Mouse (Mus musculus): ENCODE measurements around the gene Alkbh7. TPM values are rescaled to one million over a fixed set of nuclear protein-coding genes. Genes with fewer than 3 reads are reported as not detected.

The Alkbh7 gene
- total and polyA plus RNA-seq, 3 experiments, result 58.3 to 186 (median 81.0) TPM

DNA sequence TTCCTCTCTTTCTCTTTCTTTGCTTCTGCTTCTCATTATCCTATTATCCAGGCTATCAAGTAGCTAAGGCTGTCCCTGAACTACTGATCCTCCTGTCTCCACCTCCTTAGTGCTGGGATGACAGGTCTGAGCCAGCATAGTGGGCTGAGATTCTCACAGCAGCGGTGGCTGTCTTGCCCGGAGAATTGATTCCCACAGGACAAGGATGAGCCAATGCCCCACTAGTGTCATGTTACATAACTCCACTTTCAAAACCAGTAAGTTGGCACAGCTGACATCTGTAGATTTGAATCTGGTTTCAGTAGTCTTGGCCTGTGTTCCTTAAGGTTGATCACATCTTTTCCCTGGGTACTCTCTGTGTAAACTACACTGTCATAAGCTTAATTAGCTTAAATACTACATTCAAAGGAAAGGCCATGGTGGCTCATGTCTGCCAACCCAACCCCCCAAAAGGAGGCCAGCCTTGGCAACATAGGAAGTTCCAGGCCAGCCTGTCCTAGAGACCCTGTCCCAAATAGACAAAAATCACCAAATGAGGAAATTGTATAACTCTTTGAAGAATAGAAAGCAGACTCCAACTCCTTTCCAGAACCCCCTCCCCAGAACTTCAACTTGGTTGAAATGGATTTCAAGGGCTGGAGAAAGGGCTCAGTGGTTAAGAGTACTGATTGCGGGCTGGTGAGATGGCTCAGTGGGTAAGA lies 10.9 kb upstream of the Alkbh7 start:
- no peak for DNase-seq

DNA sequence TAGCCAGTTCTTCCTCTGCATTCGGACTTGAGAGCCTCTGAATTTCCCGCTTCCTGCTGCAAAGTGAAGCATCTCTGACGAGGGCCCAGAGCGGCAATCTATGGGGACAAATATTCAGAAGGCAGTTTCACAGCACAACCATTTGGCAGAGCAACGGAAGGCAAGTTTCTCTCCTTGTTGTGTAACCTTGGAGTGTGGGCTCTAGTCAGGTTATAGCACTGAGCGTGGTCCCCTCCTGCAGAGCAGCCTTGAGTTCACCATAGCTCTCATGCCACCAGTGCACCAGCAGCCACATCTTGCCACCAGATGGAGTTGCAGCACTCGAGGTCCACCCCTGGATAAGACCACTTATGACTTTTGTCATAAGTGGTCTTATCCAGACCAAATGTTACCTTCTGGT lies 8.7 kb upstream of the Alkbh7 start:
- DNase-seq, result no peak

- no peak for DNase-seq
These were observed 8.2 kb upstream of the Alkbh7 start for GRCm38 (mm10) chr17:56988921-56989430.

DNA sequence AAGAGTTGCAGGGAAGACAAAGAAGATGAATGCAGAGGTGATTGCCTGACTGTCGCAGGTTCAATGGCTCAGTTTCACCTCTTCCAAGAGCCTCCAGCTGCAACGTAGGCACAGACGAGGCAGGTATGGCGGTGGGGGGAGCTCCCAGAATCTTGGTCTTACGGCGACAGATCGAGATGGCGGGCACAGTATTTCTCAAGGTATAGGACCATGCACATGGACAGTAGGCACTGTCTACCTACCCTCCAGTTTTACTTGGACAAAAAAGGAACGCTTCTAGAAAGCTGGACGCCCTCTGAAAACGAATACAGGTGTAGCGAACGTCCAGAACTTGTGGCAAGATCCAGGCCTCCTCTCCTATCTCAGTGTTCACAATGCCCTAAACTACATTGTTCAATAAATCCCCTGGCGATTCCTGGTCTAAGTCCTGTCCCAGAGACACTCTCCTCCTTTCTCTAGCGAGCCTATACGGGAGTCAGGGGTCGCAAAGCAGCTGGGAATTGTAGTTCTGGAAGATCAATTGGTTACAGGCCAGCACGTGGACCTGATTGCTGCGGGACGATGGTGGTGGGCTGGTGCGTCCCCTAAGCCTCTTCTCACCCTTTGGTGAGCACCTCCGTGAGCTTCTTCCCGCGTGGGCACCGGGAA lies 7.5 kb upstream of the Alkbh7 start:
- DNase-seq, result no peak

DNA sequence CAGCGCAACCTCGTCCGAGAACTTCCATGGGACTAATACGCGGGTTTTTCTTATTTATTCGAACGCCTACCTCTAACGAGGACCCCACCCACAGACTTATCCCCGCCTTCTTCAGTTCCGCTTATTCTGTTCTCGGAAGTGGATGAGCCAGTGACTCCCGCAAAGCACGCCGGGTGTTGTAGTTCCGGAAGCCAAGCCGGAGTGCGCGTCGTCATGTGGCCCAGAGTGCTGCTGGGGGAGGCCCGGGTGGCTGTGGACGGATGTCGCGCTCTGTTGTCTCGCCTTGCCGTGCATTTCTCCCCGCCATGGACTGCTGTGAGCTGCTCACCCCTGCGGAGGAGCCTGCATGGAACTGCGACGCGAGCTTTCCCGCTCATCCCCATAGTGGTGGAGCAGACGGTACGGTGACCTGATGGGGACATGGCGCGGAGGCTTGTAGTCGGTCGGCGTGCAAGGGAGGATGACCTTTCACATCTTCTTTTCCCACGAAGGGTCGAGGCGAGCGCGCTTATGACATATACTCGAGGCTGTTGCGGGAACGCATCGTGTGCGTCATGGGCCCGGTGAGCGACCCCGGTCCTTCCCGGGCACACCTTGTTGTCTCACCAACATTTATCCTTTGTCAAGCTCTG lies 6.9 kb upstream of the Alkbh7 start, which contains the start of gene Clpp:
TSS of gene Clpp (plus strand) at position 191 of the 632 bp plus-strand sequence.
- peak; percentile 97 for DNase-seq

- DNase-seq, result no peak
These were observed 6.2 kb upstream of the Alkbh7 start for GRCm38 (mm10) chr17:56990966-56991365.

- DNase-seq, result peak; percentile 65
These were observed 2.1 kb upstream of the Alkbh7 start for GRCm38 (mm10) chr17:56995046-56995445.

- DNase-seq, result peak; percentile 66
These were observed 633 bp upstream of the Alkbh7 start for GRCm38 (mm10) chr17:56996506-56996905.

- DNase-seq, result peak; percentile 77
These were observed 2.3 kb downstream of the Alkbh7 start for GRCm38 (mm10) chr17:56999414-56999813.

DNA sequence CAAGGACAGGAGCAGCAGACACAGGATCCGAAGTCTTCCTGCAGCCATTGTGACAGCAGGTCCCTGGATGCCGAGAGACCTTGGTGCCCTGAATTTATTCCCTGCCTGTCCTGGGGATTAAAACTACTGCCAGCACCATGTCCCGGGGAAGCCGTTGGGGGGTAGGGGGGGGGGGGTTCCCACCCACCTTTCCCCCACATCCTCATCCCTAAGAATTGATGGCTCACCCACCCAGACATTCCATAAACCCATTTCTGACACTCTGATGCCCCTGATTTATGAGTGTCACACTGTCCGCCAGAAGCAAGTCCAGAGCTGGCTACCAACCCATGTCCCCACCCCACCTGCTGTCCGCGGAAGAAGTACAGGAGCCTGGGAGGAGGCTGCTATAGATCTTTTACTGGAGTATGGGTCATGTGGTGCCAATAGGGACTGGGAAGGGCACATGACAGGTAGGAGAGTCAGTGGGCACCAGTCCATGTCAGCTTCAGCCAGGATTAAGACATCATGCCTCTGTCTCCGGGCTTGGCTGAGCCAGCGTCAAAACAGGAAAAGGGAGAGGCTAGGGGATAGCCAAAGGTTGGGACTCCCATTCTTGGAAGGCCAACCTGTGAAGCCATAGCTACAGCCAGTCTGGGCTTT lies 3.0 kb downstream of the Alkbh7 start, which contains the start of gene Pspn:
TSS of gene Pspn (minus strand) at position 51 of the 642 bp plus-strand sequence.
- DNase-seq, result peak; percentile 48

- no peak for DNase-seq
These were observed 4.1 kb downstream of the Alkbh7 start for GRCm38 (mm10) chr17:57001228-57001627.

DNA sequence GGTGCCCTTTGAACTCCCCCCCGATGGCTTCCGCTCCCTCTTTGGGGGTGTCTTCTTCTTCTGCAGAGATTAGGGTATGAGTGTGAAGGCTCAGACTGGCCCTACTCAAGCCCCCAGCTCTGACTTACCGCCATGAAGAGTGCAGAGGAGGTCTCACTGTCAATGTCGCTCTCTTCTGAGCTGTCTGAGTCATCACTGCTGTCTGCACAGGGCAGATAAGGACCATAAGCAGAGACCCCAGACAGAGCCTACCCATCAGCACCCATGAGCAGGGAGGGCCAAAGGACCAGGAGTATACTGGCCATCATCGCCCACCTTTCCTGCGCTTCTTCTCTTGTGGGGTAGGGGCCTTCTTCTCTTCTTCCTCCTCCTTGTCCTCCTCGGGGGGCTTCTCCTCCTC lies 6.9 kb downstream of the Alkbh7 start:
- no peak for DNase-seq

DNA sequence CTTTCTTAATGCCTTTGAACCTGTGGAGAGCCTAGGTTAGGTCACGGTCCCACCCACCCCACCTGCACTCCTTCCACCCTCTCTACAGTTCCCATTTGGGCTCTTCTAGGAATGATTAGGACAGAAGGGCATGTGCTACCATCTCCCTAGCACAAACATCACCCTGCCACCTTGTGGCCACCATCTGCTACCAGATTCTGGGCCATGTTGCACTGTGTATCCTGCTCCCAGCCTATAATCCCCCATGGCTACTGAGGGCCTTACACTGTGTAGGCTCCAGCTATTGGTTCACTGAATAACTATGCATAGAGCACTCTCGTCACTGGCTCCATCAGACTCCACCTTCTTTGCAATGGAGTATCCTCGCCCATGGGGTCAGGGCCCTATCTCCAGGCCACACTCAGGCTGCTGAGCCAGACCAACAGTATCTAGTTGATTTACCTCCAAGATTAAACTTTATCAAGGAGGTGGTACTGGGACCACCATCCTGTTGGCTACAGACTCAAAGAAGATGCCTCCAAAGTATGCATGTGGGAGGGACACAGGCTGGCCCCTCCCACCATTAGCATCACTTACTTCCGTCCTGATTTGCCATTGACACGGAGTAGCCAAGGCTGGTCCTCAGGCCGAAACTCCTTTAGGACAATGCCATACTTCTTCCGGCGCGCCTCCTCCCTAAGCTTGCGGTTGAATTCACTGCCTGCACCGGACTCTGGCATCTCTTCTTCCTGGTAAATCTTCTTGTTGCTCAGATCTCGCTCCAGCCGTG lies 10.2 kb downstream of the Alkbh7 start:
- no peak for DNase-seq

DNA sequence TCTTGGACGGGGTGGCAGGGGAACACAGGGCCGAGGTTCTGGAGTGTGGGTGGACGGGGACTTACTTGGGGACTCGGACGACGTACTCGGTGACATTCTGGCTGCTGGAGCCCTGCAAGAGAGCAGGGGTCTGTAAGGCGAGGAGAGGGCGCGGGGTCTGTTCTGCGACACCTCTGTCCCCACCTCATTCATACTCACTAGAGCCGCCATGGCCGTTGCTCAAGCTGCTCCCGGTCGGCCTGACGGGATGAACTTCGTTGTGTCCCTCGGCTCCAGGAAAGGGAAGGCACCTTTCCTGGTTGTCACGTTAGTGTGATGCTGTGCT lies 13.7 kb downstream of the Alkbh7 start:
- DNase-seq, result no peak

DNA sequence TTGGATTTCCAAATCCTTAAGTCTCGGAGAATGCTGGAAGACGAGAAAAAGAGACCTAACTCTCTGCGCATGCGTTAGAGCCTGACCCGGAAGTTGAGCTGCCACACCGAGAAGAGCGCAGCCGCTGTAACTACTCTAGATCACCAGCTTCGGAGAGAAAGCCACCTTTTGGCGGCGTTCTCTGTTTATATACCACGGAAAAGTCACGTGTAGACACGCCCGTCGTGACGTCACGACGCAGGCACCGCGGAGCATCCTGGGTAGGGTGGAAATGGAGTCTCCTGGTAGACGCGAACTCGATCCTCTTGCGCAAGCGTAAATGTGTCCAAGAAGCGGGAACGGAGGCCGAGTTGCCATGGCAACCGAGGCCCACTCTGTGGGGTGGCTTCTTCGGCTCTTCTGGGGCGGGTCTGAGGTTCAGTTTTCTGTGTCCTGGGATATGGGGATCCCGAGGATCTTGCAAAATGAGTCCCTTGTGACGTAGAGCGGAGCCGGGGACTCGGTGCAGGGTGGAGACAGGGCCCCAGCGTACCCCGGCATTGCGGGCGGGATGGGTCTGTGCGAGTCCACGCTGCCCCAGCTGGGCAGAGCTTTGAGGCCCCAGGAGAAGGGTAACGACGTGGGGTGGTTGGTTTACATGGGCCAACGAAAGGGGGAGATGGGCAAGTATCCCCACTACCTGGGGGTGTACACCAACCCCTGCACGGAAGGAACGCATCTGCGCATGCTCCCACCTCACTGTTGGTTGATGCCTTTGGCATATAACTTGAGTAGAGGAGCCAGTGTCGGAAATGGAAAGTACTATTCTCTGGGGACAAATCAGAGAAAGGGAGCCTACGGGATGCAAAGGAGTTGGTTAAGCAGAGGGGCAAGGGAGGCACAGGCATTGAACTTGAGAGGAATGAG lies 14.3 kb downstream of the Alkbh7 start, which contains the start of the genes Gtf2f1 and Gm17949:
TSS of gene Gtf2f1 (minus strand) at position 53 of the 906 bp plus-strand sequence.
TSS of gene Gm17949 (plus strand) at position 234 of the 906 bp plus-strand sequence.
- peak; percentile 96 for DNase-seq

DNA sequence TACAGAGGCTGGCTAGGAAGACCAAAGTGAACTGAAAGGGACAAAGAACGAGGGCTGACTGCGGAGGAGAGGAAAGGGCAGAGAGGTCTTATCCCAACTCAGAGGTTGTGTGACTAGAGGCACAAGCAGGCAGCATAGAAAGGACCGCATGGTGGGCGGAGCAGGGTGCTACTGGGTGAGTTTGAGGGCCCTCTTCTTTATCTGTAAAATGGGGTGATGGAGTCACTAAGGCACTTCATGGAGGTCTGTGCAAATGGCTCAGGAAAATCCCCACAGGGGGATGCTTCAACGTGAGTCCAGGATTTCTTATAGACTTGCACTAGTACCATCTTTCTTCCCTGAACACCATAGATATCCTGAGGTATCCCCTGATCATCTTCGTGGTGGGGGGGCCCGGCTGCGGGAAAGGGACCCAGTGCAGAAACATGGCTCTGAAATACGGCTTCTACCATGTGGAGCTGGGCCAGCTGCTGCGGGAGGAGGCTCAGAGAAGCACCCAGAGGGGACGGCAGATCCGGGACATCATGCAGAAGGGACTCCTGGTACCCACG lies 15.2 kb downstream of the Alkbh7 start:
- DNase-seq, result no peak

GRCm38 (mm10) chr17:57019693-57020092 lies 22.6 kb downstream of the Alkbh7 start:
- DNase-seq, result no peak

DNA sequence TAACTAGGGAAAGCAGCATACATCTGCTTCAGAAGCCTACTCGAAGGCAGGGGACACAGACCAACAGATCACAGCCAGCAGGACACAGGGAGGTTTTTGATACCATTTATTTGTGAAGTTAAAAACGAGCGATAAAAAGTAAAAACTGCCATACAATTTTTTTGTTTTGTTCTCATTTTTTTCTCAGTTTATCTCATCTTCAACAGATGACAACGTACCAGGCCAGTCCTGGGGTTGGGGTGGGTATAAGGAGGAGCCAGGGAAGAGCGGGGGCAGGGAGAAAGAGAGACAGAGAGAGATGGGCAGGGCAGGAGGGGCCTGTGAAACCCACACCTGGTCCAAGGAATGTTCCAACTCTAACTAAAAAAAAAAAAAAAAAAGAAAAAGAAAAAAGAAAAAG lies 23.8 kb downstream of the Alkbh7 start:
- no peak for DNase-seq

GRCm38 (mm10) chr17:57027471-57027870 lies 30.3 kb downstream of the Alkbh7 start:
- DNase-seq, result no peak

- peak; percentile 58 for DNase-seq
These were observed 32.6 kb downstream of the Alkbh7 start for GRCm38 (mm10) chr17:57029691-57030090.

Data from adrenal gland, adult 2 months (tissue).